Mouse (Mus musculus) heart, postnatal 0 days (tissue): ENCODE measurements around the gene Gm49394.

Experiments used
- CTCF ChIP-seq: IDR thresholded peaks from 2 replicates; pipeline ENCODE4 v1.5.1; 2016; ENCODE audit warnings: antibody characterized with exemption, control low read depth, low read depth
- EP300 ChIP-seq: IDR thresholded peaks from 2 replicates; pipeline ENCODE4 v1.6.1; 2016; ENCODE audit warnings: antibody characterized with exemption, low read depth

DNA sequence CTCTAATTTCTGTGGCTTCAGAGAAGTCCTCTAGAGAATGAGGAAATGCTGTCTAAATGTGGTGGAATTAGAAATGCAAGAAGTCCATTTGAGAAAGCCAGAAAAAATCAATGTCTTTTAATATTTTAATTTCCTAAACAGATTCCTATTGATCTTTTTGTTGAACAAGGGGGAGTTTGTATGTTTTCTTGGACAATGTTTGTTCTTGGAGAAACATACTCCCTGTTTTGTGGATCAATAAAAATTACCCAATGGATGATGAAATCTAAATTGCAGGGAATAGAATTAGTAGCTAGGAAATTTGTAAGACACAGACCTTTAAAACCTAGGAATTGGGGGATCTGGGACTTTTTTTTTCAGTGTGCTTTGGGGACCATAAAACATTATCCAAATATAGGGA, 7.9 kb downstream of the Gm49394 start:
- TF ChIP-seq CTCF, result no peak
- TF ChIP-seq EP300, result no peak
